Mouse (Mus musculus): Measurements from ENCODE around the gene Lyz2. TPM values are rescaled to one million over a fixed set of nuclear protein-coding genes. Genes with fewer than 3 reads are reported as not detected.
"Not testable (repeated sequence)": the region's sequence is repeated elsewhere in the genome, so short reads cannot be mapped to it uniquely, and the experiment has no call there.

Lyz2 gene
- polyA plus RNA-seq, 1 experiment from 2014 or later, result 93.1 TPM

- H3K9me3 ChIP-seq (ENCODE audit: control insufficient read depth, low read length), result no peaks in the 10 kb centered on the region
- peak; percentile 31; the same call in 1 of the 2 replicates for ATAC-seq
- no peak overlapping the region for H3K4me2 ChIP-seq (ENCODE audit: low read depth, low read length)
- 59% methylated on average over 5 of the region's 5 CpGs for WGBS
- no peak overlapping the region for H3K27ac ChIP-seq (ENCODE audit: low read length)
- no peak overlapping the region for H3K4me3 ChIP-seq (ENCODE audit: low read length)
- H3K9ac ChIP-seq (ENCODE audit: low read depth, low read length), result no peak overlapping the region
- H3K36me3 ChIP-seq (ENCODE audit: control insufficient read depth, insufficient read depth, low read length), result no peaks in the 10 kb centered on the region
- no peaks in the 10 kb centered on the region for H3K27me3 ChIP-seq (replicated peaks; ENCODE audit: control insufficient read depth, insufficient read depth, low read length)
- H3K4me1 ChIP-seq (ENCODE audit: control insufficient read depth, insufficient read depth, low read length), result no peaks in the 10 kb centered on the region
Measured at GRCm38 (mm10) chr10:117299901-117300520, 17.9 kb upstream of the Lyz2 start.

- no peaks in the 10 kb centered on the region for H3K4me1 ChIP-seq (ENCODE audit: control insufficient read depth, insufficient read depth, low read length)
- 65% methylated on average over 4 of the region's 4 CpGs for WGBS
- H3K27ac ChIP-seq (ENCODE audit: low read length), result no peak overlapping the region
- no peaks in the 10 kb centered on the region for H3K36me3 ChIP-seq (ENCODE audit: control insufficient read depth, insufficient read depth, low read length)
- H3K9me3 ChIP-seq (ENCODE audit: control insufficient read depth, low read length), result no peaks in the 10 kb centered on the region
- no peak overlapping the region for H3K4me2 ChIP-seq (ENCODE audit: low read depth, low read length)
- no peak overlapping the region for H3K4me3 ChIP-seq (ENCODE audit: low read length)
- no peak for ATAC-seq
- H3K9ac ChIP-seq (ENCODE audit: low read depth, low read length), result no peak overlapping the region
- no peaks in the 10 kb centered on the region for H3K27me3 ChIP-seq (replicated peaks; ENCODE audit: control insufficient read depth, insufficient read depth, low read length)
Measured at GRCm38 (mm10) chr10:117299106-117299505, 17.0 kb upstream of the Lyz2 start.

- no peak for ATAC-seq
- WGBS, result 84% methylated on average over 6 of the region's 6 CpGs
- Histone ChIP-seq H3K27me3 (replicated peaks; ENCODE audit: control insufficient read depth, insufficient read depth, low read length) (no peaks in the 10 kb centered on the region), H3K4me3 (ENCODE audit: low read length) (no peak overlapping the region), H3K36me3 (ENCODE audit: control insufficient read depth, insufficient read depth, low read length) (no peaks in the 10 kb centered on the region), H3K9me3 (ENCODE audit: control insufficient read depth, low read length) (no peaks in the 10 kb centered on the region), H3K4me2 (ENCODE audit: low read depth, low read length) (no peak overlapping the region), H3K4me1 (ENCODE audit: control insufficient read depth, insufficient read depth, low read length) (no peaks in the 10 kb centered on the region), H3K27ac (ENCODE audit: low read length) (no peak overlapping the region), H3K9ac (ENCODE audit: low read depth, low read length) (no peak overlapping the region)
Measured at GRCm38 (mm10) chr10:117298336-117298735, 16.2 kb upstream of the Lyz2 start.

DNA sequence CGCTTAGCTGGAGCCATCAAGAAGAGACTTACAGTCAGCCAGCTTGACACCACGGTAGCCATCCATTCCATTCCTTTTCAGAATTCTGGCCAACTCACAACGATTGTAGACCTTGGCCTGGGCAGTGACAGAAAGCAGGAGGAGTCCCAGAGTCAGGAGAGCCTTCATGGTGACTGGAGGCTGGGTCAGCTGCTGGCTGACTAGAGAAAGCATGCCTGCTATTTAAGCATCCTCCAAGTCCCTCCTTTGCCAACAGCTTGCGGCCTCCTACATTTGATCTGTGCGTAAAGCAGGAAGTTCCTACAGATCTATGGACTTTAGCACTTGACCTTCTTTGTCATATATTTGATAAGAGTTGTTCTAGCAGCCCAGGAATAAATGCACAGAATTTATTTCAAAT, 10.6 kb upstream of the Lyz2 start, which contains the start of gene Lyz1:
Gene Lyz1 (minus strand): TSS at position 198 of the 400 bp plus-strand sequence.
- Histone ChIP-seq H3K27ac (ENCODE audit: low read length) (no peak within 1 kb of the TSS), H3K36me3 (ENCODE audit: control insufficient read depth, insufficient read depth, low read length) (no peaks in the 10 kb centered on the region), H3K4me3 (ENCODE audit: low read length) (no peak within 1 kb of the TSS), H3K4me2 (ENCODE audit: low read depth, low read length) (no peak within 1 kb of the TSS), H3K9ac (ENCODE audit: low read depth, low read length) (no peak within 1 kb of the TSS), H3K9me3 (ENCODE audit: control insufficient read depth, low read length) (no peaks in the 10 kb centered on the region), H3K27me3 (replicated peaks; ENCODE audit: control insufficient read depth, insufficient read depth, low read length) (no peaks in the 10 kb centered on the region), H3K4me1 (ENCODE audit: control insufficient read depth, insufficient read depth, low read length) (no peaks in the 10 kb centered on the region)
- WGBS, result 61% methylated on average over 5 of the region's 5 CpGs
- peak; percentile 63 for ATAC-seq

DNA sequence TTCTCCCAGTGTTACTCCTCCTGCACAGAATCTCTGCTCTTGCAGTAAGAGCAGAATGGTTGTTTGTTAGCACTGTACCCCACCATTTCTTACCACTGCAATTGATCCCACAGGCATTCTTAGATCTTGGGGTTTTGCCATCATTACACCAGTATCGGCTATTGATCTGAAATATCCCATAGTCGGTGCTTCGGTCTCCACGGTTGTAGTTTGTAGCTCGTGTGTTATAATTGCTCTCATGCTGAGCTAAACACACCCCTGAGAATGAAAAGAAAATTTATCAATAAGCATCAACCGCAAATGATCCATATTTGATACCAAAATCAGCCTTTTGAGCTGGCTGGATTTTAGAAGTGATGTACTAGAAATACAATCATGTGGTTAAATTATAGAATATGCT, 8.8 kb upstream of the Lyz2 start:
- not testable (repeated sequence) for H3K4me1 ChIP-seq (ENCODE audit: control insufficient read depth, insufficient read depth, low read length); H3K36me3 ChIP-seq (ENCODE audit: control insufficient read depth, insufficient read depth, low read length); H3K9ac ChIP-seq (ENCODE audit: low read depth, low read length); H3K27me3 ChIP-seq (replicated peaks; ENCODE audit: control insufficient read depth, insufficient read depth, low read length); H3K27ac ChIP-seq (ENCODE audit: low read length); ATAC-seq; H3K4me2 ChIP-seq (ENCODE audit: low read depth, low read length); H3K9me3 ChIP-seq (ENCODE audit: control insufficient read depth, low read length); H3K4me3 ChIP-seq (ENCODE audit: low read length)
- 93% methylated on average over 6 of the region's 6 CpGs for WGBS

DNA sequence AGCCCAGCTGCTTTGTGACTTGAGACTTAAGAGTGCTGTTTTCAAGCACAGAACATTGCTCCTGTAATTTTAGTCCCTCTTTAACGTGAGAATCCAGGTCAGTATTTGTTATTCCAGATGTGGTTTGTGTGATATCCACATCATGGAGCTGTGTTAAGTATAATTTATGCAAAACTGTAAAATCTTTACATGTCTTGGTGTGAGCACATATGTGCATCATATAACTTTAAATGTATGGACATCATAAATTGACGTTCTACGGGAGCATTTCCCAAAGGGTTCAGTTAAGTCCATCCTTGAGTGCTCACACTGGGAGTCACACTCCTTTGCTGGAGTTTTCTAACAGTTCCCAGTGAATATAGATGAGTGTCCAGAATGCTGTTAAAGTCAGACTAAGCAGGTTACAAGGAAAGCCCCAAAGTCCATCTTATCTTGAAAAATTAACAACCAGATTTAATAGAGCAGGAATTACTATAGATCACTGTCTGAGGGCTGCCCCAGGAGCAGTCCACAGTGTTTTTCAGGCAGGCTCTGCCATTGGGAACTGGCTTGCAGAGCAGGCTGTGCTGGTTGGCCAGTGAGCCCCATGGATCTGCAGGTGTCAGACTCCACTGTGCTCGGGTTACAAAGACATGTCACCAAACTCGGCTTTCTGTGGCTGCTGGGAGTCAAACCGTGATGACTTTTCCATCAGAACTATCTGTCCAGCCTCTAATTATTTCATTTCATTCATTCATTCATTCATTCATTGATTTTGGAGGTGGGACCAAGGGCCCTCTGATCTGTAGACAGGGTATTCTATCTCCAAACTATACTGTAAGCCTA, 8.1 kb upstream of the Lyz2 start:
- Histone ChIP-seq H3K27me3 (replicated peaks; ENCODE audit: control insufficient read depth, insufficient read depth, low read length) (no peaks in the 10 kb centered on the region), H3K9ac (ENCODE audit: low read depth, low read length) (no peak overlapping the region), H3K27ac (ENCODE audit: low read length) (no peak overlapping the region), H3K4me3 (ENCODE audit: low read length) (no peak overlapping the region), H3K36me3 (ENCODE audit: control insufficient read depth, insufficient read depth, low read length) (no peaks in the 10 kb centered on the region), H3K9me3 (ENCODE audit: control insufficient read depth, low read length) (no peaks in the 10 kb centered on the region), H3K4me2 (ENCODE audit: low read depth, low read length) (no peak overlapping the region), H3K4me1 (ENCODE audit: control insufficient read depth, insufficient read depth, low read length) (no peaks in the 10 kb centered on the region)
- no peak for ATAC-seq
- 49% methylated on average over 6 of the region's 6 CpGs for WGBS

- H3K36me3 ChIP-seq (ENCODE audit: control insufficient read depth, insufficient read depth, low read length); H3K4me3 ChIP-seq (ENCODE audit: low read length); H3K9ac ChIP-seq (ENCODE audit: low read depth, low read length); H3K27ac ChIP-seq (ENCODE audit: low read length); ATAC-seq; H3K27me3 ChIP-seq (replicated peaks; ENCODE audit: control insufficient read depth, insufficient read depth, low read length); H3K9me3 ChIP-seq (ENCODE audit: control insufficient read depth, low read length); H3K4me2 ChIP-seq (ENCODE audit: low read depth, low read length); H3K4me1 ChIP-seq (ENCODE audit: control insufficient read depth, insufficient read depth, low read length): not testable (repeated sequence)
- 76% methylated on average over 5 of the region's 5 CpGs for WGBS
Measured at GRCm38 (mm10) chr10:117289034-117289505, 6.9 kb upstream of the Lyz2 start.

GRCm38 (mm10) chr10:117288197-117289033, 6.3 kb upstream of the Lyz2 start:
- ATAC-seq, result no peak
- 90% methylated on average over 9 of the region's 9 CpGs for WGBS

GRCm38 (mm10) chr10:117287226-117287850, 5.2 kb upstream of the Lyz2 start:
- no peaks in the 10 kb centered on the region for H3K36me3 ChIP-seq (ENCODE audit: control insufficient read depth, insufficient read depth, low read length)
- H3K27me3 ChIP-seq (replicated peaks; ENCODE audit: control insufficient read depth, insufficient read depth, low read length), result no peaks in the 10 kb centered on the region
- no peak overlapping the region for H3K27ac ChIP-seq (ENCODE audit: low read length)
- no peaks in the 10 kb centered on the region for H3K9me3 ChIP-seq (ENCODE audit: control insufficient read depth, low read length)
- no peak overlapping the region for H3K4me2 ChIP-seq (ENCODE audit: low read depth, low read length)
- no peaks in the 10 kb centered on the region for H3K4me1 ChIP-seq (ENCODE audit: control insufficient read depth, insufficient read depth, low read length)
- no peak overlapping the region for H3K4me3 ChIP-seq (ENCODE audit: low read length)
- ATAC-seq, result no peak
- WGBS, result 73% methylated on average over 3 of the region's 3 CpGs
- no peak overlapping the region for H3K9ac ChIP-seq (ENCODE audit: low read depth, low read length)

More at GRCm38 (mm10) chr10:117288197-117289033, 6.3 kb upstream of the Lyz2 start:
- no peaks in the 10 kb centered on the region for H3K9me3 ChIP-seq (ENCODE audit: control insufficient read depth, low read length)
- H3K27ac ChIP-seq (ENCODE audit: low read length), result no peak overlapping the region
- no peak overlapping the region for H3K9ac ChIP-seq (ENCODE audit: low read depth, low read length)
- H3K4me2 ChIP-seq (ENCODE audit: low read depth, low read length), result no peak overlapping the region
- H3K36me3 ChIP-seq (ENCODE audit: control insufficient read depth, insufficient read depth, low read length), result no peaks in the 10 kb centered on the region
- no peak overlapping the region for H3K4me3 ChIP-seq (ENCODE audit: low read length)
- H3K27me3 ChIP-seq (replicated peaks; ENCODE audit: control insufficient read depth, insufficient read depth, low read length), result no peaks in the 10 kb centered on the region
- no peaks in the 10 kb centered on the region for H3K4me1 ChIP-seq (ENCODE audit: control insufficient read depth, insufficient read depth, low read length)

All from intestine, embryonic 16.5 days (tissue).